Mouse (Mus musculus): Measurements from ENCODE around the gene Hmcn2. TPM values are rescaled to one million over a fixed set of nuclear protein-coding genes. Genes with fewer than 3 reads are reported as not detected.

The Hmcn2 gene
- polyA plus RNA-seq, 1 experiment from 2014 or later: 1.2 TPM

GRCm38 (mm10) chr2:31356771-31357170 lies 42.6 kb downstream of the Hmcn2 start:
- WGBS (ENCODE audit: insufficient replicate concordance): 46% methylated on average over 5 of the region's 5 CpGs
- Histone ChIP-seq H3K9ac (ENCODE audit: low read depth, low read length) (no peak overlapping the region), H3K27me3 (ENCODE audit: control insufficient read depth, insufficient read depth, low read depth, low read length) (no peaks in the 10 kb centered on the region), H3K36me3 (ENCODE audit: control insufficient read depth, insufficient read depth) (no peaks in the 10 kb centered on the region), H3K4me2 (ENCODE audit: low read depth, low read length) (no peak overlapping the region), H3K9me3 (replicated peaks; ENCODE audit: control insufficient read depth, low read length) (no peaks in the 10 kb centered on the region), H3K4me1 (ENCODE audit: control insufficient read depth, low read depth, low read length) (no peaks in the 10 kb centered on the region), H3K27ac (ENCODE audit: low read length) (no peak overlapping the region), H3K4me3 (ENCODE audit: low read depth, low read length) (no peak overlapping the region)
- ATAC-seq (ENCODE audit: low read depth): no peak

- H3K4me1 ChIP-seq (ENCODE audit: control insufficient read depth, low read depth, low read length): no peaks in the 10 kb centered on the region
- no peak overlapping the region for H3K9ac ChIP-seq (ENCODE audit: low read depth, low read length)
- no peak overlapping the region for H3K27ac ChIP-seq (ENCODE audit: low read length)
- no peak overlapping the region for H3K4me2 ChIP-seq (ENCODE audit: low read depth, low read length)
- H3K36me3 ChIP-seq (ENCODE audit: control insufficient read depth, insufficient read depth): no peaks in the 10 kb centered on the region
- no peaks in the 10 kb centered on the region for H3K27me3 ChIP-seq (ENCODE audit: control insufficient read depth, insufficient read depth, low read depth, low read length)
- no peak for ATAC-seq (ENCODE audit: low read depth)
- H3K4me3 ChIP-seq (ENCODE audit: low read depth, low read length): no peak overlapping the region
- no peaks in the 10 kb centered on the region for H3K9me3 ChIP-seq (replicated peaks; ENCODE audit: control insufficient read depth, low read length)
- WGBS (ENCODE audit: insufficient replicate concordance): 41% methylated on average over 7 of the region's 7 CpGs
Measured at GRCm38 (mm10) chr2:31359316-31359715, 45.1 kb downstream of the Hmcn2 start.

- Histone ChIP-seq H3K4me3 (ENCODE audit: low read depth, low read length) (no peak overlapping the region), H3K9ac (ENCODE audit: low read depth, low read length) (no peak overlapping the region), H3K27ac (ENCODE audit: low read length) (no peak overlapping the region), H3K27me3 (ENCODE audit: control insufficient read depth, insufficient read depth, low read depth, low read length) (no peaks in the 10 kb centered on the region), H3K4me1 (ENCODE audit: control insufficient read depth, low read depth, low read length) (no peaks in the 10 kb centered on the region), H3K36me3 (ENCODE audit: control insufficient read depth, insufficient read depth) (no peaks in the 10 kb centered on the region), H3K4me2 (ENCODE audit: low read depth, low read length) (no peak overlapping the region), H3K9me3 (replicated peaks; ENCODE audit: control insufficient read depth, low read length) (no peaks in the 10 kb centered on the region)
- ATAC-seq (ENCODE audit: low read depth): no peak
- 59% methylated on average over 7 of the region's 7 CpGs for WGBS (ENCODE audit: insufficient replicate concordance)
Measured at GRCm38 (mm10) chr2:31367186-31367585, 53.0 kb downstream of the Hmcn2 start.

DNA sequence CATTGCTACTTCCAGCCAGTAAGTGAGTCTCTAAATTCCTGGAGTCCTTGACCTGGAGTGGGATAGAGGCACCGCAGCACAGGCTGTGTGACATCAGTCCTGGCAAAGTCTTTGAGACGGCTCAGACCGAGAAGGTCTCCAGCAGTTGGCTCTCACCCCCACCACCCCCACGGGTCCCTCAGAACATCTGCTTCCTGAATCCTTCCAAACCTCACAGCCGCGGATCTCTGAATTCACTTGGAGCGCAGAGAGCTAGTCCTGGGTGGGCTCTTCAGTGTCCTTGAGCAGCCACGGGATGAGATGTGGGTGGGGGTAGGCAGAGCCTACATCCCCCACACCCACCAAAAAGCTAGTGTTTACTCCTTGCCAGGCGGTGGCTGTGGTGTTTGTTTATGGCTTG lies 57.2 kb downstream of the Hmcn2 start:
- Histone ChIP-seq H3K4me2 (ENCODE audit: low read depth, low read length) (no peak overlapping the region), H3K27ac (ENCODE audit: low read length) (no peak overlapping the region), H3K36me3 (ENCODE audit: control insufficient read depth, insufficient read depth) (no peaks in the 10 kb centered on the region), H3K27me3 (ENCODE audit: control insufficient read depth, insufficient read depth, low read depth, low read length) (no peaks in the 10 kb centered on the region), H3K9me3 (replicated peaks; ENCODE audit: control insufficient read depth, low read length) (no peaks in the 10 kb centered on the region), H3K4me1 (ENCODE audit: control insufficient read depth, low read depth, low read length) (no peaks in the 10 kb centered on the region), H3K4me3 (ENCODE audit: low read depth, low read length) (no peak overlapping the region), H3K9ac (ENCODE audit: low read depth, low read length) (no peak overlapping the region)
- 70% methylated on average over 9 of the region's 9 CpGs for WGBS (ENCODE audit: insufficient replicate concordance)
- ATAC-seq (ENCODE audit: low read depth): no peak

DNA sequence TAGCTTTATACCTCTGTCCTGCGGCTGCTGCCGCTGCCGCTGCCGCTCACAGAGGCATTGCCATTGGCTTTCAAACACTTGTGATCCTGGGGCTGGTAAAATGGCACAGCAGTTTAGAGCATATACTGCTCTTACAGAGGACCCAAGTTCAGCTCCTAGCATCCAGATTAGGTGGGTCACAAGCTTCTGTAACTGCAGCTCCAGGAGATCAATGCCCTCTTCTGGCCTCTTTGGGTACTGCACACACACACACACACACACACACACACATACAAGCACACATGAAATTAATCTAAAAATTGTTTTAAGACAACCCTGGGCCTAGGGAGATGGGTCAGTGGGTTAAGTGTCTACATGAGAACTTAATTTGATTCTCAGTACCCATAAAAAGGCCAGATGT lies 58.0 kb downstream of the Hmcn2 start:
- WGBS (ENCODE audit: insufficient replicate concordance): 85% methylated on average over 4 of the region's 4 CpGs
- Histone ChIP-seq H3K4me1 (ENCODE audit: control insufficient read depth, low read depth, low read length) (no peaks in the 10 kb centered on the region), H3K27ac (ENCODE audit: low read length) (no peak overlapping the region), H3K9ac (ENCODE audit: low read depth, low read length) (no peak overlapping the region), H3K27me3 (ENCODE audit: control insufficient read depth, insufficient read depth, low read depth, low read length) (no peaks in the 10 kb centered on the region), H3K9me3 (replicated peaks; ENCODE audit: control insufficient read depth, low read length) (no peaks in the 10 kb centered on the region), H3K36me3 (ENCODE audit: control insufficient read depth, insufficient read depth) (no peaks in the 10 kb centered on the region), H3K4me3 (ENCODE audit: low read depth, low read length) (no peak overlapping the region), H3K4me2 (ENCODE audit: low read depth, low read length) (no peak overlapping the region)
- no peak for ATAC-seq (ENCODE audit: low read depth)

DNA sequence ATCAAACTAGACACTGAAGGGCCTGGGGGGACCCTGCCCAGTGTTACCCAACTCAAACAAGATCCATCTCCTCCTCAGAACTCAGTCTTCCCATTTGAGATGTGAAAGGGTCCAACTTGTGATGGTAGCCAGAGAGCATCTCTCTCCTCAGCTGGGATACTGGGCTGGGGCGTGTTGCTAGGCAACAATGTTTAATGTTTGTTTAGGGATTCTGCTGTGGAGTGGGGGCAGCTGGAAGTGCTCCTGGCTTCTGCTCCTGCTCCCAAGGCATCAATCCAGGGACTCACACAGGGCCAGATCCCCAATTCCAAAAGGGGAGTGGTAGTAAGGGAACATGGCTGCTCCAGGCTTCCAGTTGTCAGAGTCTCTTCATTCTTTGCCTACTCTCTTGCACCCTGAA lies 60.2 kb downstream of the Hmcn2 start:
- Histone ChIP-seq H3K4me3 (ENCODE audit: low read depth, low read length) (no peak overlapping the region), H3K27ac (ENCODE audit: low read length) (no peak overlapping the region), H3K4me1 (ENCODE audit: control insufficient read depth, low read depth, low read length) (no peaks in the 10 kb centered on the region), H3K27me3 (ENCODE audit: control insufficient read depth, insufficient read depth, low read depth, low read length) (no peaks in the 10 kb centered on the region), H3K9ac (ENCODE audit: low read depth, low read length) (no peak overlapping the region), H3K36me3 (ENCODE audit: control insufficient read depth, insufficient read depth) (no peaks in the 10 kb centered on the region), H3K9me3 (replicated peaks; ENCODE audit: control insufficient read depth, low read length) (no peaks in the 10 kb centered on the region), H3K4me2 (ENCODE audit: low read depth, low read length) (no peak overlapping the region)
- no peak for ATAC-seq (ENCODE audit: low read depth)
- 61% methylated on average over 1 of the region's 1 CpGs for WGBS (ENCODE audit: insufficient replicate concordance)

DNA sequence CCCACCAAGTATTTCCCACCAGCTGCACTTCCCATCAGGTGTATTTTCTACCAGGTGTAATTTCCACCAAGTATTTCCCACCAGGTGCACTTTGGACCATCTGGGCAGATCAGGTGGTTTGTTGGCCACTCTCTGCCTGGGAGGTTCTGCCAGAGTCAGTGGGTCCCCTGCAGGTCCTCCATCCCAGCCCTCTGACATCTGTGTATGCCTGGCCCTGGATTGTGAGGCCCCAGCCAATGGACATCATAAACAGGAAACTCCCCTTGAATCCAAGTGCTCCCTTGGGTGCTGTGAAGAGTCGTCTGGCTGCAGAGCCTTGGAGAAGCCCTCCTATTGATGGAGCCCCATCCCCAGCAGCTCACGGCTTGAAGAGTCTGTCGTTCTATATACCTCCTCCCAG lies 61.8 kb downstream of the Hmcn2 start:
- Histone ChIP-seq H3K27me3 (ENCODE audit: control insufficient read depth, insufficient read depth, low read depth, low read length) (no peaks in the 10 kb centered on the region), H3K36me3 (ENCODE audit: control insufficient read depth, insufficient read depth) (no peaks in the 10 kb centered on the region), H3K4me1 (ENCODE audit: control insufficient read depth, low read depth, low read length) (no peaks in the 10 kb centered on the region), H3K9me3 (replicated peaks; ENCODE audit: control insufficient read depth, low read length) (no peaks in the 10 kb centered on the region), H3K27ac (ENCODE audit: low read length) (no peak overlapping the region), H3K4me2 (ENCODE audit: low read depth, low read length) (no peak overlapping the region), H3K9ac (ENCODE audit: low read depth, low read length) (no peak overlapping the region), H3K4me3 (ENCODE audit: low read depth, low read length) (no peak overlapping the region)
- no peak for ATAC-seq (ENCODE audit: low read depth)
- 36% methylated on average over 3 of the region's 3 CpGs for WGBS (ENCODE audit: insufficient replicate concordance)

DNA sequence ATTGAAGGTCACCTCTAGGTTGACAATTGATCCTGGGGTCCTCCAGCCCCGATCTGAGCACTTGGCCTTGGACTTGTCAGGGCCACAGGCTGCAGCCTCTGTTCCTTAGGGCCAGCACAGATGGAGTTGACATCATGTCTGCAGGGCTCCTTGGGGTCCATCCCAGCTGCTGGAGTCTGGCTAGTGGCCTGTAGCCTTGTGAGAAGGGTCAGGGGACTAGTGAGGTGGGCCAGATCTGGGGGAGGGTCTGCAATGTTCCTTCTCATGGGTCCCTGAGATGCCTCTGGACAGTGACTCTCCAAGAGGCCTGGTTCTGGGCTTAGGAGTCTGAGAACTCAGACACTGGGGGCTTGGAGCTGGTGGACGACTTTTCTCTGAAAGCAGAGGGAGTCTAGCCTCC lies 63.3 kb downstream of the Hmcn2 start:
- WGBS (ENCODE audit: insufficient replicate concordance): 32% methylated on average over 2 of the region's 2 CpGs
- H3K4me3 ChIP-seq (ENCODE audit: low read depth, low read length): no peak overlapping the region
- H3K9ac ChIP-seq (ENCODE audit: low read depth, low read length): no peak overlapping the region
- H3K27ac ChIP-seq (ENCODE audit: low read length): no peak overlapping the region
- no peaks in the 10 kb centered on the region for H3K9me3 ChIP-seq (replicated peaks; ENCODE audit: control insufficient read depth, low read length)
- no peaks in the 10 kb centered on the region for H3K36me3 ChIP-seq (ENCODE audit: control insufficient read depth, insufficient read depth)
- H3K4me1 ChIP-seq (ENCODE audit: control insufficient read depth, low read depth, low read length): no peaks in the 10 kb centered on the region
- no peak for ATAC-seq (ENCODE audit: low read depth)
- H3K4me2 ChIP-seq (ENCODE audit: low read depth, low read length): no peak overlapping the region
- no peaks in the 10 kb centered on the region for H3K27me3 ChIP-seq (ENCODE audit: control insufficient read depth, insufficient read depth, low read depth, low read length)

DNA sequence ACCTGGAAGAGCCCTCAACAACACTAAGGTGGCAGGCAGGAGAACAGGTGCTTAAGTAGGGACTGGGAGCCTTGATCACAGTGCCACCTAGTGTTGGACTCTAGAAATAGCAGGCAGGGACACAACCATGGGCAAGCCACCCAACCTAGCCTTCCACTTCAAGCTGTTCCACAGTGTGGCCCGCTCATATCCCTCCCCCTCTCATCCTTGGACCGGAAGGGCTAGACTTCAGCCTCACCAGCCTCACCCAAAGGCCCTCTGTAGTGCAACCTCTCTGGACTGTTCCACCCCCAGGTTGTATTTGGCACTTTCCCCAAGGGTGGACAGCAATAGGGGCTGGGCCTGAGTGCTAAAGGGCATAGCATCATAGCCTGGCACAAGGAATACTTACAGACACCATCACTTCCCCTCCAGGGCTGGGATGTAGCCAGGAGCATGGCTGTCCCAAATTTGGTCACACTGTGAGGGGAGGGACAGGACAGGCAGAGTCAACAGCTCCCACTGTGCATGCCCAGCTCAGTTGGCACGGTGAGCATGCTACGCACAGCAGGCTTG lies 67.2 kb downstream of the Hmcn2 start:
- Histone ChIP-seq H3K9me3 (replicated peaks; ENCODE audit: control insufficient read depth, low read length) (no peaks in the 10 kb centered on the region), H3K27ac (ENCODE audit: low read length) (no peak overlapping the region), H3K4me2 (ENCODE audit: low read depth, low read length) (no peak overlapping the region), H3K36me3 (ENCODE audit: control insufficient read depth, insufficient read depth) (no peaks in the 10 kb centered on the region), H3K4me3 (ENCODE audit: low read depth, low read length) (no peak overlapping the region), H3K4me1 (ENCODE audit: control insufficient read depth, low read depth, low read length) (no peaks in the 10 kb centered on the region), H3K27me3 (ENCODE audit: control insufficient read depth, insufficient read depth, low read depth, low read length) (no peaks in the 10 kb centered on the region), H3K9ac (ENCODE audit: low read depth, low read length) (no peak overlapping the region)
- ATAC-seq (ENCODE audit: low read depth): no peak
- 43% methylated on average over 4 of the region's 4 CpGs for WGBS (ENCODE audit: insufficient replicate concordance)

Measured in liver, embryonic 16.5 days (tissue).